Mouse (Mus musculus) midbrain, postnatal 0 days (tissue): Measurements from ENCODE around the gene Gng4. TPM values are rescaled to one million over a fixed set of nuclear protein-coding genes. Genes with fewer than 3 reads are reported as not detected.

Experiments
- ATAC-seq: fragments of 200-750 bp; cut with Nextera tagmentation; 2 replicates; pipeline ENCODE4 v1.8.0; 2017; ENCODE audit warnings: moderate number of reproducible peaks, mild to moderate bottlenecking, moderate TSS enrichment, moderate library complexity; ENCODE audit not compliant: low FRiP score
- DNase-seq: peaks from one replicate; pipeline ENCODE4 v3.0.0-alpha.2; 2015; ENCODE audit warnings: low spot score
- H3K27ac ChIP-seq: fragments of 300-500 bp; sonication (generic); 2 replicates; pipeline ENCODE4 v1.5.1; 2014; ENCODE audit warnings: low read depth, mild to moderate bottlenecking, low read length, mixed read lengths
- H3K27me3 ChIP-seq: fragments of 300-500 bp; sonication (generic); 2 replicates; pipeline ENCODE4 v1.6.1; 2014; ENCODE audit warnings: low read length, control low read depth, mixed read lengths; ENCODE audit not compliant: insufficient read depth
- H3K36me3 ChIP-seq: fragments of 300-500 bp; sonication (generic); 2 replicates; pipeline ENCODE4 v1.6.1; 2014; ENCODE audit warnings: low read length, control low read depth, mixed read lengths; ENCODE audit not compliant: insufficient read depth
- H3K4me1 ChIP-seq: fragments of 300-500 bp; sonication (generic); 2 replicates; pipeline ENCODE4 v1.6.1; 2014; ENCODE audit warnings: mild to moderate bottlenecking, control low read depth, antibody characterized with exemption, low read length, mixed read lengths; ENCODE audit not compliant: insufficient read depth
- H3K4me2 ChIP-seq: fragments of 300-500 bp; sonication (generic); 2 replicates; pipeline ENCODE4 v1.6.1; 2014; ENCODE audit warnings: low read depth, mild to moderate bottlenecking, low read length, mixed read lengths; ENCODE audit not compliant: poor library complexity, severe bottlenecking
- H3K4me3 ChIP-seq: fragments of 300-500 bp; sonication (generic); 2 replicates; pipeline ENCODE4 v1.5.1; 2014; ENCODE audit warnings: low read depth, mild to moderate bottlenecking, low read length, moderate library complexity
- H3K9ac ChIP-seq: fragments of 300-500 bp; sonication (generic); replicated peaks from 2 replicates; pipeline ENCODE4 v1.6.1; 2014; ENCODE audit warnings: mild to moderate bottlenecking, low read length, moderate library complexity, mixed read lengths; ENCODE audit not compliant: poor library complexity, severe bottlenecking
- H3K9me3 ChIP-seq: fragments of 300-500 bp; sonication (generic); 2 replicates; pipeline ENCODE4 v1.6.1; 2016; ENCODE audit warnings: low read length, control low read depth
- CTCF ChIP-seq: IDR thresholded peaks from 2 replicates; pipeline ENCODE4 v1.5.1; 2016; ENCODE audit warnings: antibody characterized with exemption, mild to moderate bottlenecking
- WGBS: fragments of 180-500 bp; shearing (Covaris S2); extraction: QIAGEN DNeasy Blood & Tissue Kit; methylation state at CpG from one replicate; pipeline ENCODE4 v1.1.7; 2014; 5-methylcytosine and 5-hydroxymethylcytosine counted together
- polyA plus RNA-seq: library from polyadenylated mRNA; unstranded; fragments of >200 nt; fragmentation: Nextera tagmentation; extraction: Ambion mirVana; gene quantifications from 2 replicates; pipeline ENCODE4 v1.2.1, GENCODE M21; 2015
- total RNA-seq: library from RNA; depleted of rRNA; stranded (reverse); fragments of >200 nt; gene quantifications from 2 replicates; pipeline ENCODE4 v1.2.3, GENCODE M21; 2014; rRNA removed

Gng4 gene
- total and polyA plus RNA-seq, 2 experiments from 2014 or later, result 144 to 187 TPM

DNA sequence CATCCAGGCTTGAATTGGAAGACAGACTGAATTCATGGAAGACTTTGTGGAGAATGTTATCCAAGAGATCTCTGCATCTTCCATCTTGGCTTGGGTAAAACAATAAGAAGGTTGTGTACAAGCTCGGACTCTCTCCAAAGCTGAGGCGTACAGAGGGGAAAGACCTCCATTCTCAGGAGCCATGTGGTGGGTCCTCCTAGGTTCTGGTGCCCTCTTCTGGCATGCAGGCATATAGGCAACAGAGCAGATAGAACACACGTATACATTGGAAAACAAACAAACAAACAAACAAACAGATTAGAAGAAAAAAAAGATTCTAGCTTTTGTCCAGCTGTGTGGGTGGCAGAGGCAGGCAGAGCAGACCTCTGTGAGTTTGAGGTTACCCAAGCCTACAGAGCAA, 84.1 kb downstream of the Gng4 start:
- WGBS, result 6% methylated on average over 3 of the region's 3 CpGs
- no peak overlapping the region for H3K27ac ChIP-seq
- no peaks in the 10 kb centered on the region for H3K9me3 ChIP-seq
- DNase-seq (peak; percentile 67), ATAC-seq (peak; percentile 65; the same call in 1 of the 2 replicates)
- no peaks in the 10 kb centered on the region for H3K4me1 ChIP-seq
- no peak overlapping the region for H3K4me2 ChIP-seq
- H3K36me3 ChIP-seq, result no peaks in the 10 kb centered on the region
- H3K4me3 ChIP-seq, result no peak overlapping the region
- H3K27me3 ChIP-seq, result no peaks in the 10 kb centered on the region
- H3K9ac ChIP-seq, result no peak overlapping the region
- TF ChIP-seq CTCF, result peak; percentile 84

Other genes with a start within 250 kb of the Gng4 start
- 15.9 and 19.5 TPM in 2 replicates for gene Lyst, start 193.7 kb upstream of the Gng4 start, total RNA-seq
- 3.1 and 5.2 TPM in 2 replicates for gene Lyst, start 193.7 kb upstream of the Gng4 start, polyA plus RNA-seq
- 12.2 and 39.9 TPM in 2 replicates for gene B3galnt2, start 170.4 kb downstream of the Gng4 start, total RNA-seq
- 7.0 and 8.0 TPM in 2 replicates for gene B3galnt2, start 170.4 kb downstream of the Gng4 start, polyA plus RNA-seq